Mouse (Mus musculus) CH12.LX (cell line): ENCODE results near the gene Ccz1. TPM values are rescaled to one million over a fixed set of nuclear protein-coding genes. Genes with fewer than 3 reads are reported as not detected.

ENCODE experiments used
- DNase-seq: peaks from one replicate; pipeline ENCODE4 v3.0.0-alpha.2; 2013; ENCODE audit errors: extremely low read depth
- H3K27ac ChIP-seq: 2 replicates; pipeline ENCODE4 v1.5.1; 2012; ENCODE audit warnings: low read depth, mild to moderate bottlenecking, control low read depth, moderate library complexity; ENCODE audit not compliant: insufficient read depth
- H3K27me3 ChIP-seq: replicated peaks from 2 replicates; pipeline ENCODE3; 2012; ENCODE audit warnings: inconsistent platforms
- H3K36me3 ChIP-seq, 2 experiments: replicated peaks in 1 of 2; 2 replicates each; pipeline versions ENCODE3 to v1.6.1; 2012; ENCODE audit warnings: inconsistent platforms in 1 of 2, low read length in 1 of 2, mild to moderate bottlenecking in 1 of 2, mixed read lengths in 1 of 2, moderate library complexity in 1 of 2; ENCODE audit not compliant: control insufficient read depth in 1 of 2, insufficient read depth in 1 of 2
- H3K4me1 ChIP-seq, 2 experiments: 2 replicates each; pipeline ENCODE4 v1.6.1; 2012; ENCODE audit warnings: inconsistent platforms in 1 of 2, moderate library complexity in 1 of 2; ENCODE audit not compliant: insufficient read depth in 2 of 2, control insufficient read depth in 1 of 2
- H3K4me2 ChIP-seq: 2 replicates; pipeline ENCODE4 v1.6.1; 2012; ENCODE audit warnings: low read depth, mild to moderate bottlenecking, control low read depth; ENCODE audit not compliant: poor library complexity, insufficient read depth, severe bottlenecking
- H3K4me3 ChIP-seq, 3 experiments: fragments of 150-350 bp in 1 of 3; sonication (generic) in 1 of 3; replicated peaks in 1 of 3; 2 replicates each; pipeline versions ENCODE3 to v1.5.1; 2011 to 2012; ENCODE audit warnings: low read depth in 2 of 3, low read length in 2 of 3, mild to moderate bottlenecking in 2 of 3, moderate library complexity in 2 of 3, control low read depth in 1 of 3, improper control_type of control experiment in 1 of 3, inconsistent platforms in 1 of 3, mixed read lengths in 1 of 3; ENCODE audit not compliant: poor library complexity in 1 of 3
- H3K79me2 ChIP-seq: replicated peaks from 2 replicates; pipeline ENCODE4 v1.6.1; 2012; ENCODE audit warnings: mild to moderate bottlenecking, moderate library complexity; ENCODE audit not compliant: control insufficient read depth, poor library complexity, insufficient read depth, severe bottlenecking; ENCODE audit errors: extremely low read depth
- H3K9ac ChIP-seq: 2 replicates; pipeline ENCODE4 v1.6.1; 2012; ENCODE audit warnings: low read depth, mild to moderate bottlenecking, control low read depth, moderate library complexity; ENCODE audit not compliant: insufficient read depth
- H3K9me3 ChIP-seq: replicated peaks from 2 replicates; pipeline ENCODE3; 2012; ENCODE audit warnings: low read length, inconsistent platforms, mixed read lengths
- BHLHE40 ChIP-seq: IDR thresholded peaks from 2 replicates; pipeline ENCODE4 v1.6.1; 2011; ENCODE audit warnings: mild to moderate bottlenecking, low read depth, low read length, improper control_type of control experiment
- CHD2 ChIP-seq: IDR thresholded peaks from 2 replicates; pipeline ENCODE4 v1.6.1; 2011; ENCODE audit warnings: low read length, improper control_type of control experiment
- CTCF ChIP-seq, 2 experiments: IDR thresholded peaks in 1 of 2; conservative IDR thresholded peaks in 1 of 2; 2 replicates each; pipeline ENCODE4 v1.5.1; 2011 to 2012; ENCODE audit warnings: low read depth in 2 of 2, low read length in 2 of 2, improper control_type of control experiment in 1 of 2, inconsistent platforms in 1 of 2, mild to moderate bottlenecking in 1 of 2, moderate library complexity in 1 of 2
- EP300 ChIP-seq: IDR thresholded peaks from 2 replicates; pipeline ENCODE4 v1.6.1; 2011; ENCODE audit warnings: low read length, improper control_type of control experiment
- ETS1 ChIP-seq: conservative IDR thresholded peaks from 2 replicates; pipeline ENCODE4 v1.6.1; 2012; ENCODE audit warnings: low read depth, mild to moderate bottlenecking, inconsistent platforms, low read length, improper control_type of control experiment, moderate library complexity
- HCFC1 ChIP-seq: IDR thresholded peaks from 2 replicates; pipeline ENCODE4 v1.6.1; 2012; ENCODE audit warnings: low read depth, mild to moderate bottlenecking, inconsistent platforms, low read length, improper control_type of control experiment
- IRF4 ChIP-seq: IDR thresholded peaks from 2 replicates; pipeline ENCODE4 v1.6.1; 2014; ENCODE audit warnings: low read depth, mild to moderate bottlenecking, inconsistent platforms, low read length, improper control_type of control experiment
- JUN ChIP-seq: IDR thresholded peaks from 2 replicates; pipeline ENCODE4 v1.6.1; 2011; ENCODE audit warnings: low read depth, mild to moderate bottlenecking, low read length, improper control_type of control experiment, moderate library complexity; ENCODE audit not compliant: insufficient read depth
- JUND ChIP-seq: conservative IDR thresholded peaks from 2 replicates; pipeline ENCODE4 v1.6.1; 2011; ENCODE audit warnings: low read depth, low read length, improper control_type of control experiment
- MAFK ChIP-seq: IDR thresholded peaks from 2 replicates; pipeline ENCODE4 v1.6.1; 2011; ENCODE audit warnings: low read length, improper control_type of control experiment; ENCODE audit not compliant: insufficient replicate concordance
- MAX ChIP-seq: IDR thresholded peaks from 2 replicates; pipeline ENCODE4 v1.6.1; 2011; ENCODE audit warnings: low read length, improper control_type of control experiment
- MAZ ChIP-seq: IDR thresholded peaks from 2 replicates; pipeline ENCODE4 v1.6.1; 2012; ENCODE audit warnings: low read depth, mild to moderate bottlenecking, inconsistent platforms, low read length, improper control_type of control experiment, moderate library complexity
- MEF2A ChIP-seq: IDR thresholded peaks from 2 replicates; pipeline ENCODE4 v1.6.1; 2014; ENCODE audit warnings: low read depth, mild to moderate bottlenecking, inconsistent platforms, low read length, improper control_type of control experiment, borderline replicate concordance
- MXI1 ChIP-seq: IDR thresholded peaks from 2 replicates; pipeline ENCODE4 v1.6.1; 2011; ENCODE audit warnings: mild to moderate bottlenecking, low read depth, low read length, improper control_type of control experiment
- NELFE ChIP-seq: IDR thresholded peaks from 2 replicates; pipeline ENCODE4 v1.6.1; 2011; ENCODE audit warnings: low read depth, low read length, improper control_type of control experiment
- POLR2AphosphoS2 ChIP-seq: IDR thresholded peaks from 2 replicates; pipeline ENCODE4 v1.6.1; 2011; ENCODE audit warnings: low read depth, low read length, improper control_type of control experiment
- RAD21 ChIP-seq: IDR thresholded peaks from 2 replicates; pipeline ENCODE4 v1.6.1; 2011; ENCODE audit warnings: low read depth, mild to moderate bottlenecking, low read length, improper control_type of control experiment, moderate library complexity
- TBP ChIP-seq: conservative IDR thresholded peaks from 2 replicates; pipeline ENCODE4 v1.6.1; 2011; ENCODE audit warnings: low read depth, low read length, improper control_type of control experiment
- TCF12 ChIP-seq: IDR thresholded peaks from 2 replicates; pipeline ENCODE4 v1.6.1; 2014; ENCODE audit warnings: low read depth, mild to moderate bottlenecking, inconsistent platforms, low read length, improper control_type of control experiment
- UBTF ChIP-seq: IDR thresholded peaks from 2 replicates; pipeline ENCODE4 v1.6.1; 2012; ENCODE audit warnings: low read depth, mild to moderate bottlenecking, inconsistent platforms, low read length, improper control_type of control experiment, moderate library complexity
- USF1 ChIP-seq: IDR thresholded peaks from 2 replicates; pipeline ENCODE4 v1.6.1; 2014; ENCODE audit warnings: low read depth, mild to moderate bottlenecking, inconsistent platforms, low read length, improper control_type of control experiment
- USF2 ChIP-seq: conservative IDR thresholded peaks from 2 replicates; pipeline ENCODE4 v1.6.1; 2011; ENCODE audit warnings: low read depth, low read length, improper control_type of control experiment
- ZC3H11A ChIP-seq: IDR thresholded peaks from 2 replicates; pipeline ENCODE4 v1.6.1; 2012; ENCODE audit warnings: low read depth, mild to moderate bottlenecking, inconsistent platforms, low read length, improper control_type of control experiment
- ZKSCAN1 ChIP-seq: IDR thresholded peaks from 2 replicates; pipeline ENCODE4 v1.6.1; 2012; ENCODE audit warnings: low read depth, inconsistent platforms, low read length, improper control_type of control experiment, borderline replicate concordance
- ZMIZ1 ChIP-seq: IDR thresholded peaks from 2 replicates; pipeline ENCODE4 v1.6.1; 2012; ENCODE audit warnings: low read depth, mild to moderate bottlenecking, inconsistent platforms, low read length, improper control_type of control experiment
- ZNF384 ChIP-seq: IDR thresholded peaks from 2 replicates; pipeline ENCODE4 v1.6.1; 2012; ENCODE audit warnings: low read depth, low read length, improper control_type of control experiment, inconsistent platforms
- dilution Hi-C: fragments of 300-500 bp; cut with MboI; formaldehyde crosslinking; loops from 2 replicates; pipeline ENCODE4 v1.14.3; 2020; ENCODE audit warnings: low sequenced_read_pairs; ENCODE audit not compliant: extremely low pct_unique_long_range_greater_than_20kb, extremely low pct_ligation_motif_present
- in situ Hi-C: fragments of 300-500 bp; cut with MboI; formaldehyde crosslinking; loops from 3 replicates; pipeline ENCODE4 v1.14.3; 2019; ENCODE audit warnings: low sequenced_read_pairs, low pct_ligation_motif_present, low pct_unique_long_range_greater_than_20kb, mixed read lengths
- polyA plus RNA-seq: library from polyadenylated mRNA; unstranded; fragments of >175 nt; gene quantifications from 2 replicates; pipeline ENCODE4 v1.2.1, GENCODE M21; 2012; ENCODE audit warnings: low read depth; ENCODE audit not compliant: insufficient read length
- total RNA-seq, 2 experiments: library from RNA; depleted of rRNA; stranded (reverse); fragments of 300-350 nt in 1 of 2; fragments of >200 nt in 1 of 2; gene quantifications; 2 replicates each; pipeline ENCODE4 v1.2.3; 2012 to 2014

Gene Ccz1
- total and polyA plus RNA-seq, 3 experiments: 64.3 to 129 (median 91.0) TPM

GRCm38 (mm10) chr5:144036952-144037351 is 22.3 kb upstream of the Ccz1 start:
- Histone ChIP-seq H3K4me3 (no peak overlapping the region), H3K4me2 (no peak overlapping the region)

GRCm38 (mm10) chr5:144034567-144034966 is 19.9 kb upstream of the Ccz1 start:
- Histone ChIP-seq H3K9me3 (peaks cover 2% of the 10 kb centered on the region), H3K27ac (no peak overlapping the region), H3K79me2 (no peaks in the 10 kb centered on the region), H3K9ac (no peak overlapping the region), H3K4me1 (no peaks in the 10 kb centered on the region), H3K36me3 (no peaks in the 10 kb centered on the region), H3K27me3 (no peaks in the 10 kb centered on the region), H3K4me3 (no peak overlapping the region), H3K4me2 (no peak overlapping the region)
- TF ChIP-seq USF2 (no peak), JUN (no peak), TCF12 (no peak), NELFE (no peak), MXI1 (no peak)
- in situ Hi-C loops (loop anchor here (25.0 kb wide), 1 partner anchor 703 kb away; no protein-coding TSS in a partner anchor), dilution Hi-C loops (no loop called here)
- no peak for DNase-seq

More at GRCm38 (mm10) chr5:144036952-144037351, 22.3 kb upstream of the Ccz1 start:
- Histone ChIP-seq H3K27ac (no peak overlapping the region), H3K4me1 (peaks cover 0 to 4% of the 10 kb centered on the region in 2 experiments; a peak in 1 of 4 replicates), H3K27me3 (no peaks in the 10 kb centered on the region), H3K36me3 (no peaks in the 10 kb centered on the region), H3K9me3 (peaks cover 2% of the 10 kb centered on the region), H3K79me2 (no peaks in the 10 kb centered on the region), H3K9ac (no peak overlapping the region)
- no peak for DNase-seq
- TF ChIP-seq BHLHE40 (no peak), POLR2AphosphoS2 (no peak), ZMIZ1 (no peak), ZKSCAN1 (no peak), RAD21 (no peak), HCFC1 (no peak), CTCF (conservative IDR thresholded peaks at IDR 0.05 in 1 of 2, IDR thresholded peaks at IDR 0.05 in 1 of 2; ENCODE audit: low read depth in 2 of 2, low read length in 2 of 2) (no peak), TCF12 (no peak), ZNF384 (no peak), TBP (no peak)
- in situ Hi-C loops (loop anchor here (25.0 kb wide), 1 partner anchor 700 kb away; no protein-coding TSS in a partner anchor), dilution Hi-C loops (no loop called here)

DNA sequence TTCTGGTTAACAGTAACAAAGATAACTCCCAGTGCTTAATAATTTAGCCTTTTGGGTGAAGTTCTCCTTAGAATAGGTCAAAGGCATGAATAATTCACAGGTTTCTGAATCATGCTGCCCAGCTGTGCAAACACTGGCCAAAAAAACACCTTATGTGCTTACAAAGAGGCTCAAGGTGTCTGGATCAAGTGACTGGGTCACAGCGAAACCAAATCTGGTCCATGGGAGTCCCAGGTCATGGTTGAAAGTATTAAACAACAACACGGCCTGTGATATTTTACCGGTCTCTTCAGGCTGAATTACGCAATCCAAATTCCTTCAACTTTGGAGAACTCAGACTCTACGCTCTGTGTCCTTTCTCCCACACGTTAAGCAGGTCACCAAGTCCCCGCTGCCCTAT is 17.8 kb upstream of the Ccz1 start:
- dilution Hi-C loops: no loop called here
- Histone ChIP-seq H3K27ac (no peak overlapping the region), H3K4me3 (no peak overlapping the region), H3K4me2 (no peak overlapping the region), H3K9me3 (no peaks in the 10 kb centered on the region), H3K36me3 (no peaks in the 10 kb centered on the region), H3K4me1 (no peaks in the 10 kb centered on the region), H3K79me2 (no peaks in the 10 kb centered on the region), H3K9ac (no peak overlapping the region), H3K27me3 (no peaks in the 10 kb centered on the region)
- in situ Hi-C loops: loop anchor here (25.0 kb wide), 1 partner anchor 705 kb away; no protein-coding TSS in a partner anchor
- no peak for DNase-seq
- TF ChIP-seq TBP (no peak), IRF4 (no peak), MAX (no peak), RAD21 (no peak), MAFK (no peak), UBTF (no peak), ZC3H11A (no peak), TCF12 (no peak), MEF2A (no peak), MXI1 (no peak), ETS1 (no peak), EP300 (no peak), ZMIZ1 (no peak), USF1 (no peak), MAZ (no peak), BHLHE40 (no peak), JUND (no peak), CHD2 (no peak)
